ENCODE assay signal across 8 mouse cellular contexts in genomic region chr2:32235886-32236759, GRCm38 (mm10). TPM values are rescaled to one million over a fixed set of nuclear protein-coding genes. Genes with fewer than 3 reads are reported as not detected.
A peak's percentile ranks its signal among the peaks of the same experiment; 100 is the strongest.
DNase-seq lines count a peak whose midpoint lies in the region; ATAC-seq and TF ChIP-seq lines count a peak whose summit lies in the region.

Gene Pomt1, plus strand, starts transcription at chr2:32236590.

- no peak for TF ChIP-seq EP300 in liver, postnatal 0 days (IDR thresholded peaks at IDR 0.05; ENCODE audit: low read depth)

- WGBS in forebrain, embryonic 13.5 days = under 1% methylated on average over 54 of the region's 54 CpGs
- WGBS in large intestine, adult 2 months = under 1% methylated on average over 54 of the region's 54 CpGs
- WGBS in liver, postnatal 0 days (ENCODE audit: insufficient replicate concordance) = under 1% methylated on average over 52 of the region's 54 CpGs
- under 1% methylated on average over 54 of the region's 54 CpGs for WGBS in neural tube, embryonic 14.5 days

- H3K4me1 ChIP-seq in E14TG2a.4 (replicated peaks; ENCODE audit: low read depth, low read length) = peaks cover 65% of the 10 kb centered on the region
- peaks cover 31% of the 10 kb centered on the region for H3K4me1 ChIP-seq in forebrain, embryonic 13.5 days
- peaks cover 24% of the 10 kb centered on the region for H3K4me1 ChIP-seq in liver, postnatal 0 days (ENCODE audit: insufficient read depth)
- peaks cover 20% of the 10 kb centered on the region for H3K4me1 ChIP-seq in neural tube, embryonic 14.5 days (ENCODE audit: control insufficient read depth, insufficient read depth, low read length)

- H3K36me3 ChIP-seq in E14TG2a.4 (ENCODE audit: insufficient read depth, low read length) = peaks cover 74% of the 10 kb centered on the region
- peaks cover 39% of the 10 kb centered on the region for H3K36me3 ChIP-seq in forebrain, embryonic 13.5 days (ENCODE audit: poor library complexity, severe bottlenecking)
- peaks cover 21% of the 10 kb centered on the region for H3K36me3 ChIP-seq in liver, postnatal 0 days (replicated peaks; ENCODE audit: insufficient read depth, low read length)
- H3K36me3 ChIP-seq in neural tube, embryonic 14.5 days (ENCODE audit: control insufficient read depth, insufficient read depth, low read length) = peaks cover 28% of the 10 kb centered on the region

- peak within 1 kb of the TSS; percentile 92 for H3K4me3 ChIP-seq in E14TG2a.4 (replicated peaks; ENCODE audit: low read length)
- peak within 1 kb of the TSS; percentile 61 for H3K4me3 ChIP-seq in forebrain, embryonic 13.5 days
- peak within 1 kb of the TSS; percentile 61 for H3K4me3 ChIP-seq in liver, postnatal 0 days (ENCODE audit: low read depth, low read length)
- peak within 1 kb of the TSS; percentile 47 for H3K4me3 ChIP-seq in neural tube, embryonic 14.5 days (ENCODE audit: low read depth, low read length)

- intact Hi-C loops in heart, postnatal 10 days (cut with DNase I) = loop anchor here (5.0 kb wide), 1 partner anchor 84 kb away; the partner anchor contains the start of gene Prrc2b

- H3K9ac ChIP-seq in forebrain, embryonic 13.5 days = peak within 1 kb of the TSS; percentile 74
- peak within 1 kb of the TSS; percentile 79 for H3K9ac ChIP-seq in liver, postnatal 0 days (replicated peaks)
- H3K9ac ChIP-seq in neural tube, embryonic 14.5 days (replicated peaks; ENCODE audit: low read depth, low read length) = peak within 1 kb of the TSS; percentile 52

- peak; percentile 93 for DNase-seq in c-Kit-positive CD71-positive TER-119-positive erythroid progenitor cells, embryonic 14.5 days (ENCODE audit: low spot score)
- peak; percentile 93 to 94 for DNase-seq in heart, postnatal 10 days
- DNase-seq in large intestine, adult 2 months (ENCODE audit: low read depth, low spot score) = peak; percentile 67
- DNase-seq in liver, postnatal 0 days = peak; percentile 94
- peak; percentile 92 for DNase-seq in testis, postnatal 10 days (ENCODE audit: low spot score)

- H3K9me3 ChIP-seq in E14TG2a.4 (ENCODE audit: low read length) = no peaks in the 10 kb centered on the region
- H3K9me3 ChIP-seq in forebrain, embryonic 13.5 days (replicated peaks) = no peaks in the 10 kb centered on the region
- H3K9me3 ChIP-seq in liver, postnatal 0 days (ENCODE audit: low read length) = no peaks in the 10 kb centered on the region
- H3K9me3 ChIP-seq in neural tube, embryonic 14.5 days (ENCODE audit: control insufficient read depth, low read length) = no peaks in the 10 kb centered on the region

- H3K4me2 ChIP-seq in forebrain, embryonic 13.5 days = peak within 1 kb of the TSS; percentile 87
- peak within 1 kb of the TSS; percentile 96 for H3K4me2 ChIP-seq in liver, postnatal 0 days (ENCODE audit: low read depth, low read length)
- peak within 1 kb of the TSS; percentile 90 for H3K4me2 ChIP-seq in neural tube, embryonic 14.5 days (ENCODE audit: low read depth, low read length)

- no peaks in the 10 kb centered on the region for H3K27me3 ChIP-seq in E14TG2a.4 (ENCODE audit: insufficient read depth, low read length)
- no peaks in the 10 kb centered on the region for H3K27me3 ChIP-seq in forebrain, embryonic 13.5 days
- no peaks in the 10 kb centered on the region for H3K27me3 ChIP-seq in liver, postnatal 0 days (ENCODE audit: insufficient read depth, low read length)
- H3K27me3 ChIP-seq in neural tube, embryonic 14.5 days (ENCODE audit: control insufficient read depth, insufficient read depth, low read length) = no peaks in the 10 kb centered on the region

- peak within 1 kb of the TSS; percentile 80 for H3K27ac ChIP-seq in forebrain, embryonic 13.5 days
- peak within 1 kb of the TSS; percentile 79 for H3K27ac ChIP-seq in liver, postnatal 0 days (ENCODE audit: low read depth)
- H3K27ac ChIP-seq in neural tube, embryonic 14.5 days (ENCODE audit: low read depth, low read length) = peak within 1 kb of the TSS; percentile 73

- TF ChIP-seq CTCF in E14TG2a.4 (conservative IDR thresholded peaks at IDR 0.05; ENCODE audit: low read length) = no peak
- TF ChIP-seq CTCF in liver, postnatal 0 days (IDR thresholded peaks at IDR 0.05; ENCODE audit: low read depth) = no peak

- ATAC-seq in forebrain, embryonic 13.5 days = peak; percentile 92
- ATAC-seq in liver, postnatal 0 days = peak; percentile 95
- peak; percentile 92 for ATAC-seq in neural tube, embryonic 14.5 days (ENCODE audit: low read depth)

RNA-seq across cellular contexts. Expression of gene Pomt1, which starts in this region (rescaled TPM):
- 23.7 and 27.0 TPM in 2 replicates for polyA plus RNA-seq in forebrain, embryonic 13.5 days (2015; fragmentation: Nextera tagmentation; extraction: Ambion mirVana)
- total RNA-seq in heart, postnatal 10 days (2021) = 10 to 100 TPM; 13.9 to 14.5 TPM
- polyA plus RNA-seq in large intestine, adult 2 months (2012; rRNA removed) = 18.8 and 27.7 TPM in 2 replicates
- polyA plus RNA-seq in liver, postnatal 0 days (2015; fragmentation: Nextera tagmentation; extraction: Ambion mirVana) = 6.3 and 6.4 TPM in 2 replicates
- 28.2 and 30.4 TPM in 2 replicates for polyA plus RNA-seq in neural tube, embryonic 14.5 days (2014; fragmentation: Nextera tagmentation; extraction: Ambion mirVana)

Comparison
In these comparisons a context has a peak if more than half of its experiments do, and no peak if none do; other contexts are left out.
1. Peak in every context shown above with its lines: DNase-seq, ATAC-seq, H3K4me3 ChIP-seq and H3K27ac ChIP-seq.